Mouse (Mus musculus): ENCODE measurements around the gene Tom1.

The Tom1 gene

DNA sequence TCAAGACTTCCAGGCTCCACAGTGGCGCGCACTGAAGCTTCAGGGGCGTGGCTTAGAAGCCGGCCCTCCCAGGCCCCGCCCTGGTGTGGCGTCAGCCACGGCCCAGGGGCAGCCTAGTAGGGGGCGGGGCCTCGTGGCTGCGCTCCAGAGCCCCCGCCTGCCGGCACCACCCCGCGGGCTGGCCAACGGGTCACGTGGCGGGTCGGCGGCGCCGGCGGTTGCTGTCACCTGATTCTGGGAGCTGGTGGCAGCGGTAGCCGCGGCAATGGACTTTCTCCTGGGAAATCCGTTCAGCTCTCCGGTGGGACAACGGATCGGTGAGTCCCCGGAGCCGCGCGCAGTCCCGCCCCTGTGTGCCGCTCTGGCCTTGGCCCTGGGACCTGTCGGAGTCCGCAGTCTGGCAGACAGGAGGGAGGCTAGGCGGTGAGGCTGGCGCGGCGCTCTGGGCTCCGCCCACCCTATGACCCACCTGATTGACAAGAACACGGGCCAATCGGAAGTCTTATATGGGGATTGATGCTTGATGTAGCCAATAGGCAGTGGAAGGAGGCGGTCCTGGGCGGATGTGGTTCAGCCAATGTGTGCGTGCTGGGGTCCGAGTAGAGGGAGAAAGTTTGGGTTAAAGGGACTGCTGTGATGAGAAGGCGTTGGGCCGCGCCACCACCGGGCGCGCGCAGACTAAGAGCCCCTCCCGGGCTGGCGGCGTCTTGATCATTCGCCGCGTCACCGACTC, at the start of gene Tom1:
Gene Tom1 (plus strand): TSS at position 195 of the 733 bp plus-strand sequence.
- peak; percentile 99 for DNase-seq (ENCODE audit: low spot score)

DNA sequence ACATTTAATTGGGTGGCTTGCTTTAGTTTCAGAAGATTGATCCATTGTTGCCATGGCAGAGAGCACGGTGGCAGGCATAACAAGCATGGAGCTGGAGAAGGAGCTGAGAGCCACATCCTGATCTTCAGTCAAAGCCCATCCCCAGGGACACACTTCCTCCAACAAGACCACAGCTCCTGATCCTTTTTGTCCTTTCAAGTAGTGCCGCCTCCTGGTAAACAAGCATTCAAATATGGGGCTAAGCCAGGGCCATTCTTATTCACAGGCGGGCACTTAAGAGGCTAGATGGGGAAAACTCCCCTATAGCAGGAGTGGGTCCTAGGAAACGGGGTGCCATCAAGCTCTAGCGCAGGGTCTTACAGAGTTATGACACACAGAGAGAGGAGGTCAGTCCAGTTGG, 46.1 kb upstream of the Tom1 start:
- no peak for DNase-seq (ENCODE audit: low spot score)

DNA sequence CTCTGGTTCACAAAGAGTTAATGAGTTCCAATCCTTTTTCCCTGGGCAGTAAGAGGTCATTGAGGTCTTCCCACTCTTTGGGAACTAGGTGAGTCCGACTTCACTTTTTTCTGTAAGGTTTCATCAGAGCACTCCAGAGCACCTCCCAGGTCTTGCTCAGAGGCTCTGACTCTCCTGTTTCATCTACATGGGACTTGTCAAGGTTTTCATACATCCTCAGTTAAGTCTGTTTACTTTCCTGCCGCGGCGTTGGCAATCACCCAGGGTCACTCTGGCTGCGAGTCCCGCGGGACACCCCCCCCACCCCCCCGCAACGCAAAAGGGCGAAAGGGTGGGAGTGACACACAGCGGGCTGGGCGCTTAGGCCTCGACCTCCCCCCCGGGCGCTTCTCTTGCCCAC, 43.5 kb upstream of the Tom1 start:
- DNase-seq (ENCODE audit: low spot score): no peak

DNA sequence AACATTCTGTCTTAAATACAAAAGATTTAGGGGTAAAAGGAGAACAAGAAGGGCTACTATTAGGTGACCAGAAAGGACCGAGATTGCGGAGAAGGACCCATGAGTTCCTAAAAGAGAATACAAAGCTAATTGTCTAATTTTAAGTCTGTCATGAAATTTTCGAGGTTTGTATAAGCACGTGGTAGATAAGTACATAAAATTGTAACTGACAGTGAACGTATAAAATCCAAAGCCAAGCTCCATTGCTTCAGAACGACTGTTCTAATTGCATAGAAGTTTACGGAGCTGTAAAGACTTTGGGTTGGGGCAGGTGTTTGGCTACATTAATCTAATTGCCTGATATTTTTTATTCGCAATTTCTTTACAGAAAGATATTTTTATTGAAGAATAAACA, 40.4 kb upstream of the Tom1 start, which contains the start of gene Hmgxb4:
Gene Hmgxb4 (plus strand): TSS at position 276 of the 394 bp plus-strand sequence.
- no peak for DNase-seq (ENCODE audit: low spot score)

DNA sequence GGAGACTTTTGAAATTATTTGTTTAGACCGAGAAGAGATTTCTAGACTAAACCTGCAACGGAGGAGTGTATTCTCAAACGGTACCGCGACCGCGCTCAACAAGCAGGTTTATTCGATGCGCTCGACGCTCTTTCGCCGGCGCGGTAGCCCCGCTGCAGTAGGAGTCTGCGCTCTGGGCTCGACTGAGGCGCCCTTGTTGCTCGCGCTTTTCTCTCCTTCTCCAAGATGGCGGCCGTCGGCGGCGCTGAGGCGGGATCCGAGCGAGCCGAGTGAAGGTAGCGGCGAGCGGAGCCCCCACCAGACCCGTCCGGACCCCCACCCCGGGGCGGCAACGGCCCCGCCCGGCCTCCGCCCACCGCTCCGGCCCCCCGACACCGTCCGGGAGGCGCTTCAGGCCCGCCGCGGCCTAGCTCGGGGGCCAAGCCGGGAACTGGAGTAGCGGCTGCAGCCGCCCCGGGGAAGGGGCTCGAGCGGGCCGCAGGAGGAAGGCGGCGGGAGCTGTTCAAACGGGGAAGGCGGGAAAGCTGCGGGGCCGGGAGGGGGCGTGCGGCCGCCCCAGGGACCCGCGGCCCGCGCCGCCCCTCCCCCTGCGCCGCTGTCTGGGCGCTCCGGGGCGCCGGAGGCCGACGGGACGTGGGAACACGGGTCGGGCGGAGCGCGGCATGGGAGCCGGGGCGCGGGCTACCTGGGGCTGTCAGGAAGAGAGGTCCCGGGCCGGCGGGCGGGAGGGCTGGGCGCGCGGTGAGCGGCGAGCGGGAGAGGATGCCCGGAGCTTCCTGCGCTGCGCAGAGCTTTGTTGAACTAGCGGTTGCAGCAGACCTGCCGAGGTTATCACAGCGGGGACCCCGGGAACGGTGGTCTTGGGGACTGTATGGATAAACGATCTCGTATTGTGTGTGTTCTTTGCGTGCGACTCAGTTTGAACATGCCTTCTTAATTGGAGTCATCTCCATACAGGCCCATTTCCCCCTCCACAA, 39.7 kb upstream of the Tom1 start:
- DNase-seq (ENCODE audit: low spot score): peak; percentile 93

DNA sequence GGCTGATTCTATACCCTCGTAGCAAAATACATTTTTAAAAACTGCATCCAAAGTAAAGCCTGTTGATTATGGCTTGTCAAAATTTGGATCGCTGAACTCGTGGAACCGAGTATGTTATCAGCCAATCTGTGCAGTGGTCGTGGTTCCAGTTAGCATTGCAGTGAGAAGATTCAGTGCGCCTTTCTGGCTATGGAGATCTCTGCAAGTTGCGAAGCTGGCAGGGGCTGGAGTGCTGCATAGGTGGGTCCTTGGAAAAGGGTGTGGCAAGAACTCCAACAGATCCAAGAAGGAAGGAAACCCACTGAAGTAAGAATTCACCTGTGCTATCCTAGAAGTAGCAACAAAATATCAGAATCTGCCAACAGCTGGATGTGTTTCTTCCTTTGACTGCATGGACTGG, 39.0 kb upstream of the Tom1 start:
- DNase-seq (ENCODE audit: low spot score): peak; percentile 55

DNA sequence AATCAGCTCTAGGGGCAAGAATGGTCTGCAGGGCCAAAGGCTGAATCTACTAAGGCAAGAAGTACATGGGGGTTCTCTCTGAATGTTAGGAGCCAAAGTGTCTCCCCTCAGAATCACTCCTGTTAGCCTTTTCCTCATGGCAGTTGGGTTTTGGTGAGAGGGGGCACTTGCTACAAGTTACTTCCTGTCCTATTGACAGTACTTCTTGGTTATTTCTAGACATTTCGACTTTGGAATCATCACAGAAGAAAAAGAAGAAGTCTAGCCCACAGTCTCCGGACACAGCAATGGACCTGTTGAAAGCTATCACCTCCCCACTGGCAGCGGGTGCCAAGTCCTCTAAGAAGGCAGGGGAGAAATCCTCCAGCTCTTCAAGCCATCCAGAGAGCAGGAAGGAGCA, 33.1 kb upstream of the Tom1 start:
- DNase-seq (ENCODE audit: low spot score): no peak

DNA sequence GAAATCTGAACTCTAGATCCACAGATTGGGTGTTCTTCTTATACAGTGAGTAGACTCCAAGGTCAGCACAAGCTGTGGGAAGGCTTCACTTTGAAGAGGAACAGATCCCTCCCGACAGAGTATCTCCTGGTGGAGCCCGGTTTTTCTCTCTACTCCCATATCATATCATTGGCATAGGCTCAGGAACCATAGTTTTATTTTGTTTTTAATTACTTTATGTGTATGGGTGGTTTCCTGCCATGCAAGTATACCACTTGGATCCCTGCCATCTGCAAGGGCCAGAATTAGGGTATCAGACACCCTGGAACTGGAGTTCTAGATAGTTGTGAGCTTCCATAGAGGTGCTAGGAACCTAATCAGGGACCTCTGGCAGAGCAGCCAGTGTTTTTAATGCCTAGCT, 24.7 kb upstream of the Tom1 start:
- DNase-seq (ENCODE audit: low spot score): no peak

DNA sequence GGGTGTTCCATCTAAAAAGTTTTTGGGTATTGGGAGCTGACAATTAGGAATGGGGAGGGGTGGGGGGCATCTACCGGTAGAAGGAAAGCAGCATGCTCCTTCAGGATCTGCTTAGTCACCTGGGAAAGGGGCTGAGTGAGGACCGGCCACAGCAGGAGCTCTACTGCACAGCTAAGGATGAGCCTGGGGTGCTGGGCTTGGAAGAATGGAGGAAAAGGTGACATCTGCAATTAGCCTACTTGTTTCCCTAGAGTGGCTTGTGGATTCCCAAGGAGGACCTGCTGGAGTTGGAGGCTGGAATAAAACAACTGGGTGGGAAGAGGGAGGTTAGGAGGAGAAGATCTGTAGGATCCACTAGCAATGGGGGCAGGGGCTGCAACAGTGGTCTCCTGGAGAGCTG, 19.9 kb upstream of the Tom1 start:
- no peak for DNase-seq (ENCODE audit: low spot score)

DNA sequence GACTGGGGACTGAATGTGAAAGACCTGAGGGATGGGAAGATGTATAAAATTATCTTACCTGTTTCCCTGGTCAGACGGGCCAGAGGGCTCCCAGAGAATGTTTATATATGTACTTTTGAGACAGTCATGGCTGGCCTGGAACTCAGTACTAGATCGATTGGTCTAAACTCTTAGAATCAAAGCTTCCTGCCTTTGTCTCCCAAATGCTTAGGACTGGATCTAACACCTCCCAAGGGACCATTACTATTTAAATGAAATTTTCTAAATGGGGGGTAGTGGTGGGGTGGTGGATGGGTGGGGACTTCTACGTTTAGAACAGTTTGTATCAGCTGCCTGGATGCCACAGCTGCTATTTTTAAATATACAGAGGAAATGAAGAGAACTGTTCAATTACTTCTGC, 19.5 kb upstream of the Tom1 start:
- no peak for DNase-seq (ENCODE audit: low spot score)

DNA sequence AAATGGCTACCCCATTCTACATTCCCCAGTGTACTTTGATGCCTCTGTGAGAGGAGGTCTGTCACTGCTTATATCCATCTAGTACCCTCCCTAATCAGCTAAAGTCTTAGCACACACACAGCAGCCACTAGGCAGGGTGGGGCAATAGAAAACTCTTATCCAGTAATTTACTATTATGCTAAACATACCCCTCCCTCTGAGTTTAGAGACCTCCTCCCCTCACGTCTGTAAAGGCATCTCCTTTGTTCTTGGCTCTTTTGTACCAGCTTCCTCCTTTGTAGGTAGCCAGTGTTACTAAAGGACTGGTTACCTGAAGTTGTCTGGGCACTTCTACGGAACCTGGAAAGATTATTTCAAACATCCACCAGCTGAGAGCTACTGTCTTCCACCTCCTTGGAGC, 17.5 kb upstream of the Tom1 start:
- no peak for DNase-seq (ENCODE audit: low spot score)

DNA sequence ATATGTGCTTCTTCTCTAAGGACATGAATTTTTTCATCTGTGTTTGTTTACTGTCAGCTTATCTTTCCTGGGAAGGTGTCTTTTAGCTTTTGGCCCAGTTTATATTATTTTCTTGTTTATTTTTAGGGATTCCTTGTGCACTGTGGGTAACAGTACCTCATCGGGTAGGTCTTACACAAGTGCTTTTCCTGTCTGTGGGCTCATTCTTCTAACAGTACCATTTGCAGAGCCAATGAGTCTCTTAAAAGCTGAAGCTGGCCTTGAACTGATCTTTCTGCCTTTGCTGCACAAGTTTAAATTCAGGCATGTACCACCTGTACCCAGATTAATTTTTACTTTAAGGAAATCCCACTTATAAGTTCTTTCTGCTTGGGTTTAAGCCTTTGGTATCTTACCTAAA, 17.1 kb upstream of the Tom1 start:
- DNase-seq (ENCODE audit: low spot score): no peak

DNA sequence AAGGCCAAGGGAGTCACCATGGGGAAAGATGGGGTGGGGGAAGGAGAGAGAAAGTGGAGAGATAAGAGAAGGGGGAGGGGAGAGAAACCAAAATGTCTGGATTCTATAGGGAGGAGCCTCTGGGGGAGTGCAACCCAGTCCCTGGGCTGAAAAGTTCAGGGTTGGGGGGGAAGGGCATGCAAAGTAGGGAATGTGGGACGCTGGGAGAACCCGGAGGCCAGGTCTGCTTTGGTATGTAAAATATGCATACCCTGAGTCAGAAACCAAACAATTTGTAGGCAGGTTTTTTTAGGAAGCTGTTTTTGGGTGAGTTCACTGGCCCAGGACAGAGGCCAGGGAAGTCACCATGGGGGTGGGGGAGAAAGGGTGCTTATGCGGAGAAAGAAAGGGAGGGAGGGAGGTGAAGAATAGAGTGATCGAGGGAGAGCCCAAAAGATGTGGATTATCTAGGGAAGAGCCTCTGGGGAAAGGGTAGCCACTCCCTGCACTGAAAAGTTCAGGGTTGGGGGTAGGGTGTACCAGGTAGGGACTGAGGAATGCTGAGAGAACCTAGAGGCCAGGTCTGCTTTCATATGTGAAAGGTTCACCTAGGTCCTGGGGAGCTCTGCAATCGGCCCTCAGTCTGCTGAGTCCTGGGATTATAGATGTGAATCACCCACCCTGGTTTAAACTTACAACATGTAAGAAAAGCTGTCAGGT, 15.1 kb upstream of the Tom1 start:
- peak; percentile 33 for DNase-seq (ENCODE audit: low spot score)

DNA sequence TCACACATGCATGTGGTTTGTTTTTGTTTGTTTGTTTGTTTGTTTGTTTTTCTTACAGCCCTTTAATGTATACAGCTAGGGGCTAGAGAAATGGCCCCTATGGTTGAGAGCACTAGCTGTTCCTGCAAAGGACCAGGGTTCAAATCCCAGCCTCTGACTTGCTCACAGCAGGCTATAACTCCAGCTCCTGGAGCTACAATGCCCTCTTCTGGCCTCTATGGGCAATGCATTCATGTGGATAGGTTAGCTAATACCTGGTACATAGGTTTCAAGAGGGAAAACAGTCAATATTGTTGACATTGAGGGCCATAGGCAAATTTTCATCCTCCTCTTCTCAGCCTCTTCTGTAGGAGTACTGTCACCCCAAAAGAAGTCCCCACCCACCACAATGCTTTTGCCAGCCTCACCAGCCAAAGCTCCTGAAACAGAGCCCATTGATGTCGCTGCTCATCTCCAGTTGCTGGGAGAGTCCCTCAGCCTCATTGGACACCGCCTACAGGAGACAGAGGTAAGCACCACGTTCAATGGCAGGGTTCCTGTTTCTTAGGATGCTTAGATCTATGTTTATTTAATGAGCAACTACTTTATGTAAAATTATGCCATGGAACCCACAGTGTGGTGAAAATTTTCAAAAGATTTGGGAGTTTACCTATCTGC, 9.7 kb upstream of the Tom1 start:
- peak; percentile 8 for DNase-seq (ENCODE audit: low spot score)

DNA sequence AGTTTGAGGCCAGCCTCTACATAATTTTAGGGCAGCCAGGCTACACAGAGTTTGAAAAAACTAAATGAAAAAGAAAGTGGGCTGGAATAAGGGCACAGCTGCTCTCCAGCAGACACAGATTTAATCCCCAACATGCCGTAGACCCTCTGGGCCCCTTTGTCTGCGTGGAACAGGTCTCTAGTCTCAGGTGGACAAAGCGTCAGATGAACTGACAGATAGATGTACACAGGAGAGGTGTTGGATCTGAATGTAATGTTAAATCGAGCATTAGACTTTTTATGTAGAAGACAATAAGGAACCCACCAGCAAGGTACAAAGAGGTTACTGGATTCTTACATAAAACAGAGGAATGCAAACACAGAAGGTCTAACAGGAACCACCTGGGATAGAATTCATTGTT, 7.7 kb upstream of the Tom1 start:
- no peak for DNase-seq (ENCODE audit: low spot score)

DNA sequence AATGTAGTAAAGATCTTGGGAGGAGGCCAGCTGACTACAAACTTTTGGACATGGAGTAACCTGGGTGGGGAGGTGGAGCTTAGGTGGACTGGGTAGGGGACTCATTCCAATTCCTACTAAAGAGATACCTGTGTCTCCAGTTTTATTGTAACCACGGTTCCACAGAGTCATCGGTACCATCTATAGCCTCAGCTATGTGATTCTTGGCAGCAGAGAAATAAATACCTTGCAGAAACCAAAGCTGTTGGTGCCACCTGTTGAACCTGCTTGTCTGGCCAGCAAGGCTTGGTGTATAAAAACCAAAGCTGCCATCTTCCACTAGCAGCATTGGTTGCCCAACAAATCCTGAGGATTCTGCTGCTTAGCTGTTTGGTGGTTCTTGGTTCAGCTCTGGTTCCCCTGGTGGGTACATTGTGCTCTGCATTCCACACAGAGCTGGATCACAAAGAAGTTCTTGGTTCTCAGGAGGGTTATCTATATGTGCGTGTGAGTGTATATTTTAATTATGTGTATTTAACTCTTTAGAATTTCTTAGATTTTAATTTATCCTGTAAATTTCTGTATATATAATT, 3.0 kb upstream of the Tom1 start:
- no peak for DNase-seq (ENCODE audit: low spot score)

DNA sequence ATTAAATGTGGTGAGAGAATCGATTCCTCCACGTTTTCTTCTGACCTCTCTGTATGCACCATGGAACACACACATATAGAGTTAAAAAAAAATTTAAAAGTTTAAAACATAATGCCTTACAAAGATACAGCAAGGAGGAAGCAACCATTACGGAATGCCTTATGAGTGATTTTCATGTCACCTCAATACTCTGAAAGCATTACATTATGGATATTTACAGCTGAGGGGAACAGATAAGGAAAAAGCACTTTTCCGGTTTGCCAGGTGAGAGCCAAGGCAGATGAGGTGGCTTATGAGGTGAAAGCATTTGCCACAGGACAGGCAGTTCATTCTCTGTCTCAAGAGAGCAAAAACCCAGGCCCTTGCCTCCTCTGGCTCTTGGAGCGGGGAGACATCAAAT, 544 bp upstream of the Tom1 start:
- DNase-seq (ENCODE audit: low spot score): no peak

DNA sequence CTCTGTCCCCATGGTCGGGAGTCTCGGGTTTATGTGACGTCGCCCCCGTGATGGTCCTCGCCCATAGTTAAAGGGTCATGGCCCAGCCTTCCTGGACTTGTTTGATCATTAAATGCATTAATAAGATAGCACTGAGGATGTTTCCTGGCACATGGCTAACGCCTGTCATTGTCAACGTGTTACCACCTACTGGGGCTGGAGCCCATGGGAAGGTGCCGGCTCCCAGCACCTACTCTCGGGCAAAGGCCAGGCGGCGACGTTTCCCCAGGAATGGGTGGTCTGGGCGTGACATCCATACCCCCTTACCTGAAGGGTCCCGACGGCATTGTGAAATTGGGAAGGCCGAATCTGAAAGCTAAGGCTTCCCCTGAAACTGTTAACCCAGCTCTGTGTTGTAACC, 780 bp downstream of the Tom1 start:
- no peak for DNase-seq (ENCODE audit: low spot score)

DNA sequence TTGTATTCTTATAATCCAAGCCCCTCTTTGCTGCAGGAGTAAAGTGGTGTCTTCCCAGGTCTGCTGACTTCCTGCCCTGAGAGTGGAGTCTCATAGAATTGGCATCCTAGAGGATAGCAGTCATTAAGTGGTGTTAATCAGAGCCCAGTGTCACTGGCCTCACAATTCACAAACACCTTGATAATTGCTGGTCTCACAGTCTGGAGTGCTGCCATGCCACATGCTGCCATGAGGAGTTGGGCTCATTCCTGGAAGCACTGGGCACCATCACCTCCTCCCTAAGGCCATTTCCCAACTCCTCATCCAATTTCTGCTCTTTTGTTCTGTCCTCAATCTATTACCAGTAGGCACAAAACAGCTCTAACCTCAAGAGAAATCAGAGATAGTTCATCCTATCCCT, 2.1 kb downstream of the Tom1 start:
- no peak for DNase-seq (ENCODE audit: low spot score)

DNA sequence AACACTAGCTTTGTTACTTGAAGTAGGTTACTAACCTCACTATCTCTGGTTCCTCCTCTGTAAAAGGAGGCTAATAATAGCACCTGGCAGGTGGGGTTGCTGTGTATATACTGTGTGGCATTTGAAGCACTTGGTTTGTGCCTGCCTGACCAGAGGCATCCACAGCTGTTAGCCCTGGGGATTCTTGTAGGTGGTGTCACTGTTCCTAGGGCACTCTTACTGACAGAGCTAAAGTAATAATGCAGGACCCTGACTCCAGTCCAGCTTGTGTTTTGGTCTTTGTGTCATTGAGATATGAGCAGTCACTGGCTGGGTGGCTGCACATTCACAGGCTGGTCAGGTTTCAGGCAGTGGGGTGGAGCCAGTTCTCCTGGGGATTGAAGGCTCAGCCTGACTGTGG, 5.0 kb downstream of the Tom1 start:
- peak; percentile 17 for DNase-seq (ENCODE audit: low spot score)

DNA sequence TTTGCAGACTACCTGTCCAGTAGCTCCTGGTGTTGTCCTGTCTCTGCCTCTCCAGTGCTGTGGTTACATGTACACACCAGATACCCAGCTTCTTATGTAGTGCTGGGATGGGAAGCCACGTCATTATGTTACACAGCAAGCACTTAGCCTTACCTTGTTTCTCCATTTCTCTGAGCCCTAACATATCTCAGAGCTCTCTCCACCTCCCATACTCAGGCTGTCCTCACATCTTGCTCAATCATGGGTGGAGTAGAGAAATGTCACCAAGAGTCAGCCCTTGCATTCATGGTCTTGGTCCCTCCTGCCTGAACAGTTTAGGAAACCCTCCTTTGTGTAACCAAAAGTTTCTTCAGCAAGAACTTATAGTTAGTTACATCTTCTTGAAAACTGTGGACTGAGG, 6.2 kb downstream of the Tom1 start:
- no peak for DNase-seq (ENCODE audit: low spot score)

DNA sequence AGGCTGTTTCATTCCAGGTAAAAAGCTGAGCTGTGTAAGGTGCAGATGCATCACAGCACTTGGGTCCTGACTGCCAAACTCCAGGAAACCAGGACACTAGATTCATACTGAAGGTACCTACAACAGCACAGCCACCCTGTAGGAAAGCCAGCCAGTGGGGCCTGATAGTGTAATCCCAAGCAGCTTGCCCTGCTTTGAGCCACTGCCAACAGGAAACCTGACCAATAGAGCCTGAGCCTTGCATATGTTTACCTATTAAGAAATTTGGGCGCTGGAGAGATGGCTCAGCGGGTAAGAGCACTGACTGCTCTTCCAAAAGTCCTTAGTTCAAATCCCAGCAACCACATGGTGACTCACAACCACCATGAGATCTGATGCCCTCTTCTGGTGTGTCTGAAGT, 8.7 kb downstream of the Tom1 start:
- no peak for DNase-seq (ENCODE audit: low spot score)

Data from embryo, embryonic 10.5 days (tissue).